Comparison of ENCODE assay signal across 8 mouse cellular contexts in genomic region chr2:112378973-112379898, GRCm38 (mm10). TPM values are rescaled to one million over a fixed set of nuclear protein-coding genes. Genes with fewer than 3 reads are reported as not detected.
DNase-seq lines count a peak whose midpoint lies in the region; ATAC-seq and TF ChIP-seq lines count a peak whose summit lies in the region.

Gene Katnbl1, plus strand, starts transcription at chr2:112379211.

- H3K4me2 ChIP-seq in hindbrain, postnatal 0 days (ENCODE audit: low read depth, low read length): peak within 1 kb of the TSS; percentile 73

- peak within 1 kb of the TSS; percentile 84 for H3K27ac ChIP-seq in hindbrain, postnatal 0 days
- peak within 1 kb of the TSS; percentile 87 for H3K27ac ChIP-seq in left cerebral cortex, adult 2 months

- peak within 1 kb of the TSS; percentile 91 for H3K4me3 ChIP-seq in hindbrain, postnatal 0 days (ENCODE audit: low read length)
- H3K4me3 ChIP-seq in left cerebral cortex, adult 2 months: peak within 1 kb of the TSS; percentile 96

- no peaks in the 10 kb centered on the region for H3K9me3 ChIP-seq in hindbrain, postnatal 0 days (ENCODE audit: low read length)

- H3K27me3 ChIP-seq in hindbrain, postnatal 0 days (ENCODE audit: insufficient read depth, low read length): no peaks in the 10 kb centered on the region

- intact Hi-C loops in left cerebral cortex, adult 2 months (cut with DNase I): loop anchor here (1.0 to 10.0 kb wide), 4 partner anchors 70 to 926 kb away; partner anchors contain the start of gene Emc7

- ATAC-seq in hindbrain, postnatal 0 days: peak; percentile 99
- ATAC-seq in megakaryocyte, adult 5-6 weeks (ENCODE audit: poor library complexity, severe bottlenecking): peak; percentile 99

- WGBS in hindbrain, postnatal 0 days: under 1% methylated on average over 72 of the region's 72 CpGs

- peak; percentile 93 for DNase-seq in T-cell, adult 2 months (ENCODE audit: low spot score)
- peak; percentile 90 to 95 for DNase-seq in cerebellum, postnatal 36 days
- peak; percentile 93 for DNase-seq in gastrocnemius, adult 18-20 months (ENCODE audit: low spot score)
- DNase-seq in hindbrain, postnatal 0 days (ENCODE audit: low spot score): peak; percentile 95
- DNase-seq in left cerebral cortex, adult 2 months (ENCODE audit: extremely low spot score in 1 of 2, low spot score in 2 of 2): peak; percentile 91 to 92
- peak; percentile 87 to 88 for DNase-seq in right cerebral cortex, adult 2 months (ENCODE audit: low spot score in 2 of 2)
- peak; percentile 96 for DNase-seq in urinary bladder, postnatal 14 days (ENCODE audit: low spot score)

- peak; percentile 77 for TF ChIP-seq CTCF in hindbrain, postnatal 0 days (IDR thresholded peaks at IDR 0.05; ENCODE audit: low read depth)
- peak; percentile 93 for TF ChIP-seq CTCF in left cerebral cortex, adult 2 months (IDR thresholded peaks at IDR 0.05)

- no peaks in the 10 kb centered on the region for H3K36me3 ChIP-seq in hindbrain, postnatal 0 days (ENCODE audit: insufficient read depth, low read length)

- peak within 1 kb of the TSS; percentile 96 for H3K9ac ChIP-seq in hindbrain, postnatal 0 days (replicated peaks; ENCODE audit: low read length)

- peaks cover 10% of the 10 kb centered on the region for H3K4me1 ChIP-seq in hindbrain, postnatal 0 days (ENCODE audit: insufficient read depth, low read length)

RNA-seq across cellular contexts. Expression of gene Katnbl1, which starts in this region (rescaled TPM):
- 1 to 10 TPM; 2.7 to 3.2 TPM for total RNA-seq in gastrocnemius, adult 18-20 months (2021)
- total RNA-seq in hindbrain, postnatal 0 days (2014; rRNA removed): 11.4 and 16.2 TPM in 2 replicates
- 21.4 and 23.3 TPM in 2 replicates for polyA plus RNA-seq in hindbrain, postnatal 0 days (2015; fragmentation: Nextera tagmentation; extraction: Ambion mirVana)
- 10 to 100 TPM; 13.5 to 14.2 TPM for total RNA-seq in left cerebral cortex, adult 2 months (2021)
- total RNA-seq in megakaryocyte, adult 5-6 weeks (2015): 21.0 and 21.8 TPM in 2 replicates
- 17.0 TPM in 2 replicates for total RNA-seq in megakaryocyte, adult 5-6 weeks (2017)

Comparison
In these comparisons a context has a peak if more than half of its experiments do, and no peak if none do; other contexts are left out.
1. Peak in every context shown above with its lines: DNase-seq, ATAC-seq, H3K4me3 ChIP-seq and H3K27ac ChIP-seq.